Mouse (Mus musculus): ENCODE measurements around the gene Mpo.

The Mpo gene

DNA sequence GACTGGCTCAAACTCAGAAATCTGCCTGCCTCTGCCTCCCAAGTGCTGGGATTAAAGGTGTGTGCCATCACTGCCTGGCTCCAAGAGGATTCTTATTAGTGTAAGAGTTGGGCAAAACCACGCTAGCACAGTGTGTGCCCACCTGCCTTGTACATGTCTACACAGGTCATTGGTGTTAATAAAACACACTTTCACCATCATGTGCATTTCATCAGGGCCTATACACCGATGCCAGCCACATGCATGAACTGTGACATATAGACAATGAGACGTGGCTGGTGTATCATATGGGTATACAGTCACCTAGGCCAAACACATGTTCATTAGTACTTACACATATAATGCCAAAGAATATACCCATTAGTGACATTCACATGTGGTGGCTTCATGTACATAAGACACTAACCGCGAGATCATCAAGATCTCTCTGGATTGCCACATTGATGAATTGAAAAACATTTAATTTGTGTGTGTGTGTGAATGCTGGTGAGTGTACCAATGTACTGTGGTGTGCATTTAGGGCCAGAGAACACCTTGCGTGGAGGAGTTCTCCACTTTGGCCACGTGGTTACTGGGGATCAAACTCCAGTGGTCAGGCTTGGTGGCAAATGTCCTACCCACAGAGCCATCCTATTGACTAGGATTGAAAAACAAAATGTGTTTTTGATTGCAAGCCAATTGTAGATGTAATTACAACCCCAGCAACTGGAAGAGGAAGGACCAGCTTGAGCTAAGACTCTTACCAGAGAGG, 35.0 kb upstream of the Mpo start:
- DNase-seq (ENCODE audit: low read depth): peak; percentile 81

DNA sequence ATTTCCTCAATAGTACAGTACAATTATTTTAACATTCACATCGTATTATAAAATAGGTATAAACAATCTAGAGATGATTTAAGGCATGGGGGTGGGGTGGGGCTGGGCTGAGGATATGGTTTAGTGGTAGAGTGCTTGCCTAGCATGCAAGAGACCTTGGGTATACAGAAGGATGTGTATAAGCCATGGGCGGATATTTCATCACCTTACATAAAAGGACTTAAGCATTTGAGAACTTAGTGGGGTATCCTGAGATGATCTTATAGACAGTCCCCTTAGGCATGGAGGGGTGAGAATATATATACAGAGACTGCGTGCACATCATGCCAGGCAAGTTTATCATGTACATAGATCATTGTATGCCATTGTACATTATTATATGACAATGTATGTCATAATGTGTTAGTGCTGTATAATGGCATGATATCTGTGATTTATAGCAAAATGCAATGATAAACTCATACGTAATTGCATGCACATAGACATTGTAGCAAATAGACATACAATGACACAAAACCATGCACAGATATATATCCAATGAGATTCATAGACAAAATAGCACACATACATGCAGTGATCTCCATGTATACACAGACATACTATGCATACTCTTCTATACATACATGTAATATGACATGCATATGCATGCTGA, 34.3 kb upstream of the Mpo start:
- DNase-seq (ENCODE audit: low read depth): no peak

DNA sequence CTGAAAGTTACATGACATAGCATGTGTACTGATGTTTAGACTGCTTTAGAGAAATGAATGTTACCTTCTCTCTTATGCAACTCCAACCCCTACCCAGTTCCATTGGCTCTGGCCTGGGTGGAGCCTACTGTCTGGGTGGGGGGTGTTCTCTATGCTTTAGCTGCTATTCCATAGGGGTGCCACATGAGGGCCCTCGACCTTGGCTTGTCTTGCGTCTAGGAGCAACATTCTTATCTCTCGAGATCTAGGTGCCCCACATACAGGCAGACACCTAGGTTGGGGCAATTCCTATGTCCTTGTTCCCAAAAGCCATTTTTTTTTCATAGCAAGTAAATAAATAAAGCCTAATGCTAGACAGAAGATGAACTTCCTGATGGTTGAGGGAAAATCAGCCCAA, 33.8 kb upstream of the Mpo start:
- DNase-seq (ENCODE audit: low read depth): peak; percentile 90

DNA sequence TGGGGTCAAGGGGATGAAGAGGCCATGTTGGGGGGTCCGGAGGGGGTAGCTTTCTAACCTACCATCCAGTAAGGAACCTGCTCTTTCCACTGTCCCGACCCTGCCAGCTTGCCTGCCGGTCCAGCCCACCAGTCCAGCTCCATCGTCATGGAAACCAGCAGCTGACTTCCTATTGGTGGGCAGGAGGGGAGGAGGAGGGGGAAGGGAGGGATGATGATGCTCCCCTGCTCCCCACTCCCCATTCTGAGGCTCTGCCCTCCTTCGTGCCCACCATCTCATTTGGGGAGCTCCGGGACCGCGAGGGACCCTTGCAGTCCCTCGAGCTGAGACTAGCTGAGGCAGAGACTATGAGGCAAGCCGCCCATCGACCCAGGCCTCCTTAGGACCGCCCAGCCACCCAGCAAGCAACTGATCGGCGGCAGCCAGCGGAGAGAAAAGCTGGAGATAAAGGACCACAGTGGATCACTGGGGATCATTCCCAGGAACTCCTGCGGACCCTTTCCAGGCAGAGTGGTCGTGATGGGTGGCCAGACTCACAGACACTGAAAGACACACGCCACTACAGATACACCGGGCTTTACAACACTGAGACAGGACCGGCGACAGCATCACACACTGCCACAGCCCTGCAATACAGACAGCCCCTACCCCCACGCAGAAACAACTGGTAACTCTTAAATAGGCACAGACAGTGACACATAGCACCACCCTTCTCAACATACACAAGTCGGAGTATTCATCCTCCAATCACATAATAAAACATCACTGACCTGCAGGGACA, 32.9 kb upstream of the Mpo start, which contains the start of gene Tspoap1:
TSS of gene Tspoap1 (plus strand) at position 241 of the 781 bp plus-strand sequence.
- DNase-seq (ENCODE audit: low read depth): peak; percentile 63

DNA sequence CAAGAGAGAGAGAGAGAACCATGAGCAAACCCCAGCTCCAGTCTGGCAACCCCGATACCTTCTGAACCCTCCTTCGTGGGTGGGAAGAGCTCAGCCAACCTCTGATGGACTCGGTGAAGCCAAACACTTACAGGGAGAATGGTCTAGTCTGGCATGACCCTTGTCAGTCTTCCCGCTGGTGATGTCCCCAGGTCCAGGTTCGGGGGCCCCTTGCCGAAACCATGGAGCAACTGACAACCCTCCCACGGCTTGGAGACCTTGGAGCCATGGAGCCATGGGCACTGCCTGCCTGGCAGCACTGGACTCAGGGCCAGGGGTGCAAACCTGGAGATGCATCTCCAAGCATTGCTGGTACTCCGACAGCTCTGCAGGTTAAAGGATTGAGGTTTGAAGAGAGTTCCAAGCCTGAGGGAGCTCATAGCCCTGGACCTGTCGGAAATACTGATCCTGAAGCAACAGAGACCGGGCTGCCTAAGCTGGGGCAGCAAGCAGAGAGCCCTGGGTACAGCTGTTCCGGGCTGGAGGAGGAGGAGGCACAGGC, 32.1 kb upstream of the Mpo start:
- no peak for DNase-seq (ENCODE audit: low read depth)

DNA sequence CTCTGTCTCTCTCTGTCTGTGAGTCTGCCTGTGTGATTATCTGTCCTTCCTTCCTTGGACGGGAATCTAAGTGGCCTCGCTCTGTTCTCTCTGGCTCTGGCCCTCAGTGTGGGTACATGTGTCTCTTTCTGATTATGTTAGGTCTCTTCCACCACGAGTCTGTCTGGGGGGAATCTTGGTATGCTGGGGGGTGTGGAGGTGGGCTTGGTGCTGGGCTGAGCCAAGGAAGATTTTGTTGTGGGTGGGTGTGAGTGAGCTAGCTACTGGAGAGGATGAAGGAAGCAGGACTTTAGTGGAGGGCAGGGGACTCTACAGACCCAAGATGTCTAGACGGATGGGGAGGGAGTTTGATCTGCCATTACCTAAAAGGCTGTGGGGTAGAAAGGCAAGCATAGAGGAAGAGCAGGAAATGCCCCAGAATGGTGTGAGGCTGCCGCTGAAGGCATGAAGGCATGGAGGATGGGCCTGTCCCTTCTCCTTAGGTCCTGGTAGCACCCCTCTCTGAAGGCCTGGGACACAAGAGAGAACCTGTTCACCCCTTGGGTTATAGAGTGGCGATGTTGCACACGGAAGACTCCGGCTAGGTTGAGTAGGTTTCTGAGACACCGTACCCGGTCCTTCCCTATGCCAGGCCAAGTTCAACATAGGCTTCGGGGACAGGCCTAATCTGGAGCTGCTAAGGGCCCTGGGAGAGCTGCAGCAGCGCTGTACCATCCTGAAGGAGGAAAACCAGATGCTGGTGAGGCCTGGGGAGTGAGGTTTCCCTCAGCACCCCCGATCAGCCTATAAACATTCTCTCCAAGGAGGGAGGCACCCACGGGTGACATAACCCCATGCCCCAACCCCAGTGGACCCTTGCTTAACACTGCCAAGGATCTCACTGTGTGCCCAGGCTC, 31.3 kb upstream of the Mpo start:
- no peak for DNase-seq (ENCODE audit: low read depth)

DNA sequence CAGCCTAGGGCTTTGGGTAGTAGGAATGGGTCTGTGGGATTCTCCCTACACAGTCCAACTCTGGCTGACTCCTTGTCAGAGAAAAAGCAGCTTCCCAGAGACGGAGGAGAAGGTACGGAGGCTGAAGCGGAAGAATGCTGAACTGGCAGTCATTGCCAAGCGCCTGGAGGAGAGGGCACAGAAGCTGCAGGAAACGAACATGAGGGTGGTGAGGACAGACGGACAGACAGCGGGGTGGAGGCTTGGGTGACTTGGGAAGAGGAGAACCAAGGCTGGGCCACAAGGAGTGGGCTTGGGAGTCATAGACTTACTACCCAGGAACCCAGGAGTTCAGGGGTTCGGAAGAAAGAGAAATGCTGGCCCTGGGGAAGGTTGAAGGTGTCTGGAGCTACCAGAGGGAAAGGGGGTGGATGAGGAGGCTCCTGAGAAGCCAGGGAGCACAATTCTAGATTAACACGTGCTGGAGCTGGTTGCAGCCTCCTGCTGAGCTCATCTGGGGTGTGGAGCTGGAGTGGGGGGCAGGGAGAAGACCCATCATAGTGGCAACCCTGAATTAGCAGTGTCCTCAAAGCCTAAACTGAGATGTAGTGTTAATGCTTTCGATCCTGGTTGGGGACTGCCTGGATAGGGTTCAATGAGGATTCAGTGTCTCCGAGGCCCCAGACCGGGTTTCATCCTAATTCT, 30.5 kb upstream of the Mpo start:
- DNase-seq (ENCODE audit: low read depth): no peak

DNA sequence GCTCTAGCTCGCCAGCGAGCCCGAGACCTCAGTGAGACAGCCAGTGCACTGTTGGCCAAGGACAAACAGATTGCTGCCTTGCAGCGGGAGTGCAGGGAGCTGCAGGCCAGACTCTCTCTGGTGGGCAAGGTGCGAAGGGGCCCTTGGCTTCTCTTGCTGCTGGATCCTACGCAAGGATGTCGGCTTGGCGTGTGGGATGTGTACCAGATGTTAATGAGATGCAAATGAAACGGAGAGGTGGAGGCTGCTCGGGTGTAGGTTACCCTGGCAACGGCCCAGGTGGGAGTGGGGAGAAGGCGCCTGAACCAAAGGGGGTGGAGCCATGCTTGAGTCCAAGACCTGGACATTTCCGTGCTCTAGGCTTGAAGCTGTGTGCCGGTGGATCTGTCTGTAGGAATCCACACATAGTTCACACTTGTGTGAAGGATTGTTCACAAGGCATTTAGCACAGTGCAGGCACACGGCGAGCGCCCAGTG, 29.8 kb upstream of the Mpo start:
- DNase-seq (ENCODE audit: low read depth): no peak

DNA sequence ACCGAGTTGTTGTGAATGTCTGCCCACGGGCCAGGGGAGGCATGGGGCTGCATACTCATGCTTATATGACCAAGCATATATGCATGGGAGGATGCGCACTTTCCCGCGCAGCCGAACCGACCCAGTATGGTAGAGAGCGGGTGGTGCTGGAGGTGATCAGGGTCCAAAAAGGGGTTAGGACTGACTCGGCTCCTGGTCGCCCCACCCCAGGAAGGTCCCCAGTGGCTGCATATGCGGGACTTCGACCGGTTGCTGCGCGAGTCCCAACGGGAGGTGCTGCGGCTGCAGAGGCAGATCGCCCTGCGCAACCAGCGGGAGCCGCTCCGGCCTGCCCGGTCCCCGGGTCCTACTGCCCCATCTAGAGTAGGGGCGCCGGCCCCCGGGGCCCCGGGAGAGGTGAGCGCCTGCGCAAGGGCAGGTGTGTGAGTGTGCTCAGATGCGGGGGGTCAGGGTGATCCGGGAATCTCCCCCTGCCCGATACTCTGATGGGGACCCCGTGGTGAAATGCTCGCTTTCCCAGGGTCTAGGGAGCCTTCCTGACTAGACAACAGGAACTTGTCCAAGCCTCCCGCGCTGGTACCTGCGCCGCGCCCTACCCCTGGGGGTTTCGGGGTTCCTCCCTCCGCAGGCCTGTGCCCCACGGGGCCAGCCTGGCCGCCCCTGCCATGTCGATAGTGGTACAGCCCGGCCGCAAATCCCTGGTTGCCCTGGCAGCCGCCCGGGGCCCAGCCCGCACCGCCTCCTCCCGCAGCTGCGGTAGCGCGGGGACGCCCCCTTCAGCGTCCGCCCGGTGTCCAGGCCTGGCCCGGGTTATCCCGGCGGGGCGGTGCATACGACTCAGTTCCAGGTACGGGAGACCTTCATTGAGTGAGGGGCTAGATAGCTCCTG, 29.1 kb upstream of the Mpo start:
- DNase-seq (ENCODE audit: low read depth): peak; percentile 50

DNA sequence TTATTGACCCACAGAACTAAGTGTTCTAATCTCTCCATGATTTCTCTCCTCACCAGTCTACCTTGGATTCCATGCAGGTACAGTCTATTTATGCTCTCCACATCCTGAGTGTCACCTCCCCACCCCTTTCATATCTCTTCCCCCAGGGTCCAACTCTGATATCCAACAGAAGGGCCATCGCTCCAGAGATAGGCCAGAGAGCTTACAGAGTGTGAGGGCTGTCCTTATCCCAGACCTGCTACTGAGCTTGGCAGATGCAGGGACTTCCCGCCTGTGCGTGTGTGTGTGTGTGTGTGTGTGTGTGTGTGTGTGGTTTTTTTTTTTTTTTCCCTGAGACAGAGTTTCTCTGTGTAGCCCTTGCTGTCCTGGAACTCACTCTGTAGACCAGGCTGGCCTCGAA, 24.6 kb upstream of the Mpo start:
- DNase-seq (ENCODE audit: low read depth): no peak

DNA sequence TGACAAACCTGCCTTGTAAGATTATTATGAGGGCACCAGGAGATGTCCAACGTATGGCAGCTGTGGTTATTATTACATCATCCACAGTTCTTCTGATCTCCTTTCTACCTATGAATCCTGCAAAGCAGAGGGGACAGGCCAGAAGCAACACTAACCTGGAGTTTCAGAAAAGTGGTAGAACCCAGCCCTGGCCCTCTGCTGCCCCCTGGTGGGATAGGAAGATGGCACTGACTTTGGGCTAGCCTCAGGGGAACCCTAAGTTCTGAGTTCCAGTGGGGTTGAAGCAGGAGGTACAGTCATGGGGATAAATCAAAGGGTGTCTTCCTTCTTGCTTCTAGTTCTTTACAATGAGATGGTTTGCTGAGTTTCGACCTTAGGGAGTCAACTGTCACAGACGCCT, 22.4 kb upstream of the Mpo start:
- DNase-seq (ENCODE audit: low read depth): peak; percentile 91

DNA sequence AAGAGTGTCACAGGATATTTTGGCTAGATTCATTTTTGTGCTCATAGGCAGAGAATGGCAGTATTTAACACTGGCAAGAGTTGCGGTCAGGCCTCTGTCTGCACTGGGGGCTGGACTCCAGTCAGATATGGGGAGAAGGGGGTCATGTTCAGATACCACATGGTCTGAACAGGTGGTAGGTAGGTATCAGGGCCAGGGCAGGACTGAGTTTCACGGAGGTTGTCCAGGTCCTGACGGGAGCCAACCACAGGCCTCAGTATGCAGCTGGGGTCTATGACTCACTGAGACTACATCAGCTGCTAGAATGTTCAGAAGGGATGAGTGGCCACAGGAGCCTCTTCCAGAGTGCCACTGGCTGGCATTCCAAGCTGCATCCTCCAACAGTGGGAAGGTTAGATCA, 21.0 kb upstream of the Mpo start:
- DNase-seq (ENCODE audit: low read depth): no peak

DNA sequence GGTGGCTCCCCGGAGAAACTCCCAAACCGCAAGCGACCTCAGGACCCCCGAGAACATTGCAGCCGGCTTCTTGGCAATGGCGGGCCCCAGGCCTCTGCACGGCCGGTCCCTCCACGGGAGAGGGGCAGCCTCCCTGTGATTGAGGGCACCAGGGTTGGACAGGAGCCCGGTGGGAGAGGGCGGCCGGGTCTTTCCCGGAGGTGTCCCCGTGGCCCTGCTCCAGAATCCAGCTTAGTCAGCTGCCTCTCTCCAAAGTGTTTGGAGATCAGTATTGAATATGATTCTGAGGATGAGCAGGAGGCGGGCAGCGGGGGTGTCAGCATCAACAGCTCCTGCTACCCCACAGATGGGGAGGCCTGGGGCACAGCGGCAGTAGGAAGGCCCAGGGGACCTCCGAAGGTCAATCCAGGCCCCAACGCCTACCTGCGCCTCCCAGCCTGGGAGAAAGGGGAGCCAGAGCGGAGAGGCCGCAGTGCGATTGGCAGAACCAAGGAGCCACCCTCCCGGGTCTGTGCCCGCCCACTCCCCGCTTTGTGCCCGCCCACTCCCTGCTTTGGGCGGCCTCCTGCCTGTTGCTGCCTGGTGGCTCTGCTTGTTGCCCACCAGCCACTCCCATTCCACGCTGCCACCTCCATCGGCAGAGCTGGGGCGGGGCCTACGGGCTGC, 15.1 kb upstream of the Mpo start:
- no peak for DNase-seq (ENCODE audit: low read depth)

DNA sequence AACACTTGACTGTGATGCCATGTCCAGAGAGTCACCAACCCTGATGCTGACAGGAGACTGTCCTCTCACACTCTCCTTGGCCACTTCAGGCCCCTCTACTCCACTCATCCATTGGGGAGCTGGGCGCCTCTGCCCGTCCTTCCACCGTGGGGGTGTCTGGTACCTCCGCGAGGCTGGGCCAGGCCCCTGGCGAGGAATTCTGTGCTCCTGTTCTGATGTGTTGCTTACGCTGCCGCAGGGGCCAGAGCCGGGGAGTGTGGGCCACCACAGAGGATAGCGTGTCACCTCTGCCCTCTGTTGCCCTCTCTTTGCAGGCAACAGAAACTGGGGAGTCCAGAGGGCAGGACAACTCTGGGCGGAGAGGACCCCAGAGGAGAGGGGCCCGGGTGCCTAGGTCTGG, 14.5 kb upstream of the Mpo start:
- DNase-seq (ENCODE audit: low read depth): no peak

DNA sequence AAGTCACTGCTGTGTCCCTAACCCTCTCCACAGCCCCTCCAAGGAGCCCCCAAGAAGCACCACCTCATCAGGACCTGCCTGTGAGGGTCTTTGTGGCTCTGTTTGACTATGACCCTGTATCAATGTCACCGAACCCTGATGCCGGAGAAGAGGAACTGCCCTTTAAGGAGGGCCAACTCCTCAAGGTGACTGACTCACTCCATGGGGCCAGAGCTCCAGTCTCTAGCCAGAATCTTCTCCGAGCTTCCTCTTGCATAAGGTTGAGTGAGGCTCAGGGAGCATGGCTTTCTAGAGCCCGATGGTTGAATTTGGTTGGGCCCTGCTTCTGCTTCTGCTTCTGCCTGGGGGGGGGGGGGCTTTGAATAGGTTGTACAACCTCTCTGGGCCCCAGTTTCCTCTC, 14.0 kb upstream of the Mpo start:
- no peak for DNase-seq (ENCODE audit: low read depth)

DNA sequence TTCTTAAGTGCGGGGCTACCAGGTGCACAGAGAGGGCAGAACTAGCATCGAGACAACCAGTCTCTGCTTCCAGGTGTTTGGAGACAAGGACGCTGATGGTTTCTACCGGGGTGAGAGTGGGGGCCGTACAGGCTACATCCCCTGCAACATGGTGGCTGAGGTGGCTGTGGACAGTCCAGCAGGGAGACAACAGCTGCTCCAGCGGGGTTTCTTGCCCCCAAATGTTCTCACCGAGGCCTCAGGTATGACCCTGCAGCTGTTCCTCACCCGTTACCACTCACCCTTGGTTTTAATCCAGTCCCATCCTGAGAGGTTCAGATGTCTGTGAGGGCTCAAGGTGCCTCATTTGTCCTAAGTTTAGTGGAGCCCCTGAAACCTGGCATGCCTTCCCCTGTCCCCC, 13.3 kb upstream of the Mpo start:
- no peak for DNase-seq (ENCODE audit: low read depth)

DNA sequence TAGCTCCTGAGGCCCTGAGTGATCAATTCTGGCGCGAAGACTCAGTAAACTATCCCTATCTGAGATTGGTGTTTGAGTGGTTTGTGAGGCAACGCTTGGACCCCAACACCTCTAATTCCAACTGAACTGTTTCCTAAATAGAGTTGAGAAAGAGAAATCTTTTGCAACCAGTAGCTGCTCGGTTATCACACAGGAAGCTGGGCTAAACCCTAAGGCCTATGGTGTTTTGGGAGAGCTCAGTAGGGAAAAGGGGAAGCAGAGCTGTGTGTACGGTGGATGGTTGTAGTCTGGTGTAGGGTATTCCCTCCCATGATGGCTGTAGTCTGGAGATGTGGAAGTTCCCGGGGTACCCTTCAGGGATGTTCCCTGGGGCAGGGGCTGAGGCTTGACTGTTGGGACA, 3.3 kb upstream of the Mpo start:
- DNase-seq (ENCODE audit: low read depth): no peak

DNA sequence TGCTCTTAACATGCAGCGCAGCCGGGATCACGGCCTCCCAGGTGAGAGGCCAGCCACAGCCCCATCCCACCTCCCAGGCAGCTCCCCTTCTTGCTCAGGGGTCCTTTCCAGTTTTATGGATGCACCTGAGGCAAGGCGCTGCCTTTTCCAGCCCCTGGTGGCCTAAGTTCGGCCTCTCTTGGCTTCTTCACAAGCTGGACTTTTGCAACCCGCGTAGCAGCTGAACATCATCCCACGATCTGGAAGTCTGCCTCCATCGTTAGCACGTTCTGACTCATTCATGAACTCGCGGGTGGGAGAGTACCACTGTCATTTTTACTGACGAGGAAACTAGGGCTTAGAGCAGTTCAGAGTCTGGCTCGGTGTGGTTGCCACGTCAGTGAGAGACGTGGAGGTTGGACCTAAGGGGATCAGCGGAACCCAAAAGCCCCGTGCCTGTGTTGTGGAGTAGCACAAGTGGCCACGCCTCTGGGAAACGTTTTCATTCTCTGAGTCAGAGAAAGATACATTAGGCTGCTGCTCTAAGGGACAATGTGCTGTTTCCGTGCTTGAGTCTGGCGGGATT, 8.4 kb downstream of the Mpo start:
- DNase-seq (ENCODE audit: low read depth): no peak

DNA sequence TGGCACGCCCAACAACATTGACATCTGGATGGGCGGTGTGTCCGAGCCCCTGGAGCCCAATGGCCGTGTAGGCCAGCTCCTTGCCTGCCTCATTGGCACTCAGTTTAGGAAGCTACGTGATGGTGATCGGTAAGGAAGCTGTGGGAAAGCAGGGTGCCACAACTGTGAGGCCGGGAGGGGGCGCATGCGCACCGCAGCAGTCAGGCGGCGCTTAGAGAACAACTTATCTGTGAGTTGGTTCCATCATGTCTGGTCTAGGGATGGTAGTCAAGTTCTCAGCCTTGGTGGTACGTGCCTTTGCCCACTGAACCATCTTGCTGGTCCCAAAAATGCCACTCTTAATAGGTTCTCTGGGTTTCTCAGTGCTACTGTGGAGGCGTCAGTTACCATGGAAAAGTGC, 9.2 kb downstream of the Mpo start:
- peak; percentile 46 for DNase-seq (ENCODE audit: low read depth)
